Comparison of ENCODE assay signal across 8 mouse cellular contexts in the genomic region with DNA sequence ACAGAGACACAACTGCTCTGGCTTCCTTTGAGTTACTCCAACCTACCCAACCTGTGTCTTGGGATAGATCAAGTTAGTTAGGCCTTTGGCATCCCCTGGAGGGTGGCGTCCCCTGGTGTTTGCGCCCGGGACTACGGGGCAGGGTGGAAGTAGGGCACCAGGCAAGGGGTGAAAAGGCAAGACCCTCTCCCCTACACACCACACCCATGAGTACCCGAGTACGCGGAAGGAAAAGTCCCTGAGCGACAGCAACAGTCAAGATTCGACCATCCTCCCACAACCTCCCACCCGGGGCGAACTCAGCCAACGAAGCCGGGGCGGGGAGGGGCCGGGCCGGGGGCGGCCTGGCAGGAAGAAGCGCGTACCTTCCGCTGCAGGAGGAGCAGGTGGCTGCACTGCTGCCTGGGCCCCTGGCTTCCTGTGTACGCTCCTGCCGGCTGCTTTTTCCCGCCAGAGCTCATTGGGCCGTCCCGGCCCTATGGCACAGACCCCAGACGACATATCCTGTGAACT. TPM values are rescaled to one million over a fixed set of nuclear protein-coding genes. Genes with fewer than 3 reads are reported as not detected.
DNase-seq lines count a peak whose midpoint lies in the region; ATAC-seq lines count a peak whose summit lies in the region.

A gene (plus strand): TSS at position 479 of the 513 bp plus-strand sequence.

- H3K27ac ChIP-seq in forebrain, embryonic 10.5 days, result peak within 1 kb of the TSS; percentile 11; the same call in 1 of the 2 replicates
- H3K27ac ChIP-seq in forebrain, embryonic 13.5 days, result no peak within 1 kb of the TSS
- no peak within 1 kb of the TSS for H3K27ac ChIP-seq in forebrain, embryonic 14.5 days (ENCODE audit: low read depth, low read length)
- H3K27ac ChIP-seq in hindbrain, embryonic 13.5 days, result no peak within 1 kb of the TSS

- H3K4me3 ChIP-seq in forebrain, embryonic 10.5 days, result peak within 1 kb of the TSS; percentile 21
- no peak within 1 kb of the TSS for H3K4me3 ChIP-seq in forebrain, embryonic 13.5 days
- no peak within 1 kb of the TSS for H3K4me3 ChIP-seq in forebrain, embryonic 14.5 days (ENCODE audit: low read depth, low read length)
- no peak within 1 kb of the TSS for H3K4me3 ChIP-seq in hindbrain, embryonic 13.5 days

- DNase-seq in forebrain, embryonic 10.5 days (ENCODE audit: extremely low spot score, low spot score), result no peak
- peak; percentile 67 to 77 for DNase-seq in adrenal gland, postnatal 36 days
- no peak for DNase-seq in forebrain, embryonic 14.5 days (ENCODE audit: low spot score)
- DNase-seq in left cerebral cortex, postnatal 10 days (ENCODE audit: extremely low spot score in 1 of 2, low spot score in 2 of 2), result peak in 1 of 2 experiments; percentile 69
- DNase-seq in spleen, postnatal 14 days (ENCODE audit: low spot score in 2 of 2), result peak; percentile 70 to 82

- H3K27me3 ChIP-seq in forebrain, embryonic 10.5 days (ENCODE audit: poor library complexity, severe bottlenecking), result 0 out of 2 replicates have a peak, but pooled peaks cover 8% of the 10 kb centered on the region
- no peaks in the 10 kb centered on the region for H3K27me3 ChIP-seq in forebrain, embryonic 13.5 days
- no peaks in the 10 kb centered on the region for H3K27me3 ChIP-seq in forebrain, embryonic 14.5 days (replicated peaks; ENCODE audit: control insufficient read depth, insufficient read depth, low read length)
- H3K27me3 ChIP-seq in hindbrain, embryonic 13.5 days, result no peaks in the 10 kb centered on the region

- H3K9me3 ChIP-seq in forebrain, embryonic 10.5 days, result no peaks in the 10 kb centered on the region
- H3K9me3 ChIP-seq in forebrain, embryonic 13.5 days (replicated peaks), result no peaks in the 10 kb centered on the region
- no peaks in the 10 kb centered on the region for H3K9me3 ChIP-seq in forebrain, embryonic 14.5 days (replicated peaks; ENCODE audit: control insufficient read depth, low read length)
- no peaks in the 10 kb centered on the region for H3K9me3 ChIP-seq in hindbrain, embryonic 13.5 days

- no peak within 1 kb of the TSS for H3K4me2 ChIP-seq in forebrain, embryonic 13.5 days
- no peak within 1 kb of the TSS for H3K4me2 ChIP-seq in forebrain, embryonic 14.5 days (ENCODE audit: low read length)
- 0 out of 2 replicates have a peak within 1 kb of the TSS, but pooled peaks have one; percentile 10 for H3K4me2 ChIP-seq in hindbrain, embryonic 13.5 days

- WGBS in forebrain, embryonic 10.5 days, result 14% methylated on average over 26 of the region's 26 CpGs
- 18% methylated on average over 26 of the region's 26 CpGs for WGBS in forebrain, embryonic 13.5 days
- 17% methylated on average over 26 of the region's 26 CpGs for WGBS in forebrain, embryonic 14.5 days
- WGBS in hindbrain, embryonic 13.5 days, result 19% methylated on average over 24 of the region's 26 CpGs

- H3K4me1 ChIP-seq in forebrain, embryonic 10.5 days, result peaks cover 15% of the 10 kb centered on the region
- H3K4me1 ChIP-seq in forebrain, embryonic 13.5 days, result no peaks in the 10 kb centered on the region
- no peaks in the 10 kb centered on the region for H3K4me1 ChIP-seq in forebrain, embryonic 14.5 days (ENCODE audit: control insufficient read depth, insufficient read depth, low read length)
- H3K4me1 ChIP-seq in hindbrain, embryonic 13.5 days (replicated peaks), result peaks cover 8% of the 10 kb centered on the region

- intact Hi-C loops in left cerebral cortex, postnatal 10 days (cut with DNase I), result no loop called here

- peaks cover 40% of the 10 kb centered on the region for H3K36me3 ChIP-seq in forebrain, embryonic 10.5 days (replicated peaks)
- peaks cover 39% of the 10 kb centered on the region for H3K36me3 ChIP-seq in forebrain, embryonic 13.5 days (ENCODE audit: poor library complexity, severe bottlenecking)
- peaks cover 40% of the 10 kb centered on the region for H3K36me3 ChIP-seq in forebrain, embryonic 14.5 days (ENCODE audit: control insufficient read depth, insufficient read depth, low read length)
- peaks cover 33% of the 10 kb centered on the region for H3K36me3 ChIP-seq in hindbrain, embryonic 13.5 days

- no peak for ATAC-seq in forebrain, embryonic 13.5 days
- peak; percentile 29; the same call in 1 of the 2 replicates for ATAC-seq in forebrain, embryonic 14.5 days
- peak; percentile 26; the same call in 1 of the 2 replicates for ATAC-seq in hindbrain, embryonic 13.5 days (ENCODE audit: low FRiP score)
- peak; percentile 83 for ATAC-seq in megakaryocyte, adult 5-6 weeks (ENCODE audit: poor library complexity, severe bottlenecking)

- no peak within 1 kb of the TSS for H3K9ac ChIP-seq in forebrain, embryonic 13.5 days
- no peak within 1 kb of the TSS for H3K9ac ChIP-seq in forebrain, embryonic 14.5 days (ENCODE audit: low read length)
- H3K9ac ChIP-seq in hindbrain, embryonic 13.5 days, result no peak within 1 kb of the TSS

RNA-seq across cellular contexts. Expression of the gene that starts here (rescaled TPM):
- polyA plus RNA-seq in forebrain, embryonic 10.5 days (2016; fragmentation: Nextera tagmentation; extraction: Ambion mirVana), result 0.71 and 1.1 TPM in 2 replicates
- polyA plus RNA-seq in forebrain, embryonic 13.5 days (2015; fragmentation: Nextera tagmentation; extraction: Ambion mirVana), result 5.9 and 6.4 TPM in 2 replicates
- 1 to 10 TPM; 1.2 to 1.4 TPM for total RNA-seq in adrenal gland, postnatal 36 days (2021)
- polyA plus RNA-seq in forebrain, embryonic 14.5 days (2014; fragmentation: Nextera tagmentation; extraction: Ambion mirVana), result 6.0 and 8.4 TPM in 2 replicates
- 16.2 TPM in 2 replicates for polyA plus RNA-seq in hindbrain, embryonic 13.5 days (2015; fragmentation: Nextera tagmentation; extraction: Ambion mirVana)
- 10 to 100 TPM; 43.6 to 46.6 TPM for total RNA-seq in left cerebral cortex, postnatal 10 days (2021)
- 0.67 and 1.6 TPM in 2 replicates for total RNA-seq in megakaryocyte, adult 5-6 weeks (2015)
- 0.70 and 1.3 TPM in 2 replicates for total RNA-seq in megakaryocyte, adult 5-6 weeks (2017)

Comparison
In these comparisons a context has a peak if more than half of its experiments do, and no peak if none do; other contexts are left out.
1. RNA of the gene that starts here (total RNA-seq): 43.6 to 46.6 TPM in left cerebral cortex, postnatal 10 days; 1.2 to 1.4 TPM in adrenal gland, postnatal 36 days and 0.67 to 1.6 TPM in megakaryocyte, adult 5-6 weeks; every median in the first group is over 10 times any median in the second.
2. DNase-seq: peak in adrenal gland, postnatal 36 days (2 of 2) and spleen, postnatal 14 days (2 of 2); none in forebrain, embryonic 10.5 days (single experiment) and forebrain, embryonic 14.5 days (single experiment).